Mouse (Mus musculus): ENCODE results near the gene Sorbs1. TPM values are rescaled to one million over a fixed set of nuclear protein-coding genes. Genes with fewer than 3 reads are reported as not detected.

Sorbs1 gene
- total and polyA plus RNA-seq, 2 experiments from 2014 or later, result 140 to 153 TPM

DNA sequence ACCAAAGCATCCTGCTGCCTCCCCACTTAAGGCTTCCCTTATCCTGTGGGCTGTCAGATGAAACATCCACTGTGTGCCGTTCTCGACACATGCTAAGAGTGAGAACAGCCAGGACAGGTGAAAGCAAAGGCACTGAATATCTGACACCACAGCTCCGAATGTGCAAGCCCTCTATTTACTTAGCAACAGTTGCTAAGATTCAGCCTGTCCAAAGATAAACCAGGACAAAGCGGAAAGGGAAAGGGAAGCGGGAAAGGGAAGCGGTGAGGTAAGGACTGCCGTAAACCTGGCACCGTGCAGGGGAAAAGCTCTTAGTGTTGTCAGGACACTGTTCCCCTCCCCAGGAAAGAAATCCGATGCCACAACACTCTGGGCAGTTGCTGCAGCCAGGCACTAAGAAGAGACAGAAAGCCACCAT is 75.9 kb downstream of the Sorbs1 start:
- no peak for TF ChIP-seq CTCF (IDR thresholded peaks at IDR 0.05; ENCODE audit: low read depth)
- TF ChIP-seq EP300 (IDR thresholded peaks at IDR 0.05; ENCODE audit: low read depth), result peak; percentile 93; the same call in 1 of the 2 replicates
- Histone ChIP-seq H3K27me3 (ENCODE audit: control insufficient read depth, insufficient read depth, low read length) (no peaks in the 10 kb centered on the region), H3K9ac (replicated peaks; ENCODE audit: low read depth, low read length) (0 out of 2 replicates have a peak overlapping the region, but pooled peaks have one; percentile 1), H3K4me2 (ENCODE audit: low read depth, low read length) (peak overlapping the region; percentile 17), H3K36me3 (replicated peaks; ENCODE audit: control insufficient read depth, insufficient read depth, low read length) (no peaks in the 10 kb centered on the region), H3K27ac (ENCODE audit: low read depth) (peak overlapping the region; percentile 98), H3K4me3 (ENCODE audit: low read depth, low read length) (no peak overlapping the region), H3K4me1 (ENCODE audit: control insufficient read depth, insufficient read depth) (peaks cover 91% of the 10 kb centered on the region), H3K9me3 (replicated peaks; ENCODE audit: control insufficient read depth, low read length) (no peaks in the 10 kb centered on the region)
- DNase-seq (ENCODE audit: low spot score) (peak; percentile 93), ATAC-seq (ENCODE audit: insufficient read depth, low read depth) (peak; percentile 80)
- 11% methylated on average over 9 of the region's 9 CpGs for WGBS

DNA sequence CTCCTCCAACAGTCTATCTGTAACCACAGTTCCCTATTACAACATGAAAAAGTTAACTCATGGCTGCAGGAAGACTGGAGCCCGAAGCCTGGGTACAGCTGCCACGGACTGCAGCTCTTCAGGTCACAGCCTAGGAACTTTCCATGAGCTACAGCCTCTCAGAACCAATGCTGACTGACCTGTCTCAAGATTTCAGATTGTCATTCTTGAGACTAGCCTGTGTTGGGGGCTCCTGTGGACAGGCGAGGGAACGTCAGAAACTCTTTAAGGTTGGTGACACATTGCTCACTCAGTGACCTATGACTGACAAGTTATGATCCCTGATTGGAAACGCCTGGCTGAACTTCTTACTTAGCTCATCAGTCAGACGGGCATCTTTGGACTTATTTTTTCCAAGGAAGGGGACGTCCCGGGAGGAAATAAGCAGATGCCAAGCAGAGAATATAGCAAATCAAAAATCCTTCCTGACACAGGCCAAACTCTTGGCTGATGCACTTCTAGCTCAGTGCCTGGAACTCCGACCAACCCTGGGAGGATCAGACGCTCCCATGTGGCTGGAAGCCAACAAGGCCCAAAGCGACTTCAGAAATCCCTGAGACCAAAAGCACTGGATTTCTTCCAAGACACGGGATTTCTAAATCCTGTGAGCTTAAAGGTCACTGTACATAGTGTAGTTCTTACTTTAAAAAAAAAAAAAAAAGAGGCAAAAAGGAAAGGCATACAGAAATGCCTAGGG is 76.9 kb downstream of the Sorbs1 start:
- H3K9ac ChIP-seq (replicated peaks; ENCODE audit: low read depth, low read length), result no peak overlapping the region; the same call in 1 of the 2 replicates
- WGBS, result 30% methylated on average over 12 of the region's 12 CpGs
- H3K27me3 ChIP-seq (ENCODE audit: control insufficient read depth, insufficient read depth, low read length), result no peaks in the 10 kb centered on the region
- peaks cover 92% of the 10 kb centered on the region for H3K4me1 ChIP-seq (ENCODE audit: control insufficient read depth, insufficient read depth)
- no peaks in the 10 kb centered on the region for H3K9me3 ChIP-seq (replicated peaks; ENCODE audit: control insufficient read depth, low read length)
- H3K27ac ChIP-seq (ENCODE audit: low read depth), result peak overlapping the region; percentile 98
- H3K4me3 ChIP-seq (ENCODE audit: low read depth, low read length), result no peak overlapping the region
- no peak for ATAC-seq (ENCODE audit: insufficient read depth, low read depth)
- no peaks in the 10 kb centered on the region for H3K36me3 ChIP-seq (replicated peaks; ENCODE audit: control insufficient read depth, insufficient read depth, low read length)
- DNase-seq (ENCODE audit: low spot score), result peak; percentile 46
- no peak for TF ChIP-seq CTCF (IDR thresholded peaks at IDR 0.05; ENCODE audit: low read depth)
- TF ChIP-seq EP300 (IDR thresholded peaks at IDR 0.05; ENCODE audit: low read depth), result peak; percentile 75
- peak overlapping the region; percentile 17; the same call in 1 of the 2 replicates for H3K4me2 ChIP-seq (ENCODE audit: low read depth, low read length)

DNA sequence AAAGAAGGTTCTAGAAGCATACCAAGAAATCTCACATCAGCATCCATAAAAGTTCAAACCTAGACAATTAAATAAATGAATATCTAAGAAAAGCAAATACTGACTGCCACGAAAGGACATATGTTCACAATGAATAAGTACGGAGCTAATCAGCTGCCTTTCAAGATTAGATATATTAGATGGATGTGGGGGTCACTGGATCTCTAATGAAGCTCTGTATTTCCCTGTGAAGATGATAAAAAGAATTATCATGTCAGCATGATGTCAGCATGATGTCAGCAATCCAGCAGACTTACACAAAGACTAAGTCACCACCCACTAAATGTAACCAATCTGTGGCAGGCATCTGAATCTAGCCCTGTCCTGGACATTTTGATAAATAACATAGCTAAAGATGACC is 77.8 kb downstream of the Sorbs1 start:
- no peaks in the 10 kb centered on the region for H3K27me3 ChIP-seq (ENCODE audit: control insufficient read depth, insufficient read depth, low read length)
- H3K36me3 ChIP-seq (replicated peaks; ENCODE audit: control insufficient read depth, insufficient read depth, low read length), result no peaks in the 10 kb centered on the region
- H3K9me3 ChIP-seq (replicated peaks; ENCODE audit: control insufficient read depth, low read length), result no peaks in the 10 kb centered on the region
- H3K27ac ChIP-seq (ENCODE audit: low read depth), result peak overlapping the region; percentile 98
- peaks cover 95% of the 10 kb centered on the region for H3K4me1 ChIP-seq (ENCODE audit: control insufficient read depth, insufficient read depth)
- 83% methylated on average over 2 of the region's 2 CpGs for WGBS
- no peak for ATAC-seq (ENCODE audit: insufficient read depth, low read depth)
- no peak overlapping the region; the same call in 1 of the 2 replicates for H3K9ac ChIP-seq (replicated peaks; ENCODE audit: low read depth, low read length)
- no peak overlapping the region for H3K4me2 ChIP-seq (ENCODE audit: low read depth, low read length)
- H3K4me3 ChIP-seq (ENCODE audit: low read depth, low read length), result no peak overlapping the region
- no peak for TF ChIP-seq CTCF (IDR thresholded peaks at IDR 0.05; ENCODE audit: low read depth)
- no peak for TF ChIP-seq EP300 (IDR thresholded peaks at IDR 0.05; ENCODE audit: low read depth)
- DNase-seq (ENCODE audit: low spot score), result no peak

DNA sequence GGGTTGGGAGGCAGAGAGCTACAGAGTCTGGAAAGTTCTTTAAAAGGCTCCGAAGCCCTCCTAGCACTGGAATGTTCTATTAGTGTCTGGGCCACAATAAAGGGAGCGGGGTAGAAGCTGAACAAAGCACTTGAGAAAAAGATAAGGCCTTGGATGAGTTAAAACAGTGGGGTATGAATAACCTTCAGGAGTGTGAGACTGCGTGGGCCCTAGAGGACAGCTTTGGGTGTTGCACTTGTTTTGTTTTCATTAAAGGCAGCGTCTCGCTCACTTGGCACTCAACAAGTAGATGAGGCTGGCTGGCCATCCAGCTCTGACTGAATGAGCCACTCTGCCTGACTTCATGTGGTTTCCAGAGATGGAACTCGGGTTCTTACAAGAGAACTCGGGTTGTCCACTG is 78.5 kb downstream of the Sorbs1 start:
- Histone ChIP-seq H3K27ac (ENCODE audit: low read depth) (peak overlapping the region; percentile 98), H3K4me3 (ENCODE audit: low read depth, low read length) (no peak overlapping the region), H3K9me3 (replicated peaks; ENCODE audit: control insufficient read depth, low read length) (no peaks in the 10 kb centered on the region), H3K9ac (replicated peaks; ENCODE audit: low read depth, low read length) (peak overlapping the region; percentile 49; the same call in 1 of the 2 replicates), H3K4me2 (ENCODE audit: low read depth, low read length) (no peak overlapping the region), H3K36me3 (replicated peaks; ENCODE audit: control insufficient read depth, insufficient read depth, low read length) (no peaks in the 10 kb centered on the region), H3K4me1 (ENCODE audit: control insufficient read depth, insufficient read depth) (peaks cover 95% of the 10 kb centered on the region), H3K27me3 (ENCODE audit: control insufficient read depth, insufficient read depth, low read length) (no peaks in the 10 kb centered on the region)
- DNase-seq (ENCODE audit: low spot score) (peak; percentile 94), ATAC-seq (ENCODE audit: insufficient read depth, low read depth) (peak; percentile 75)
- 35% methylated on average over 7 of the region's 7 CpGs for WGBS
- peak; percentile 48 for TF ChIP-seq CTCF (IDR thresholded peaks at IDR 0.05; ENCODE audit: low read depth)
- peak; percentile 89 for TF ChIP-seq EP300 (IDR thresholded peaks at IDR 0.05; ENCODE audit: low read depth)

DNA sequence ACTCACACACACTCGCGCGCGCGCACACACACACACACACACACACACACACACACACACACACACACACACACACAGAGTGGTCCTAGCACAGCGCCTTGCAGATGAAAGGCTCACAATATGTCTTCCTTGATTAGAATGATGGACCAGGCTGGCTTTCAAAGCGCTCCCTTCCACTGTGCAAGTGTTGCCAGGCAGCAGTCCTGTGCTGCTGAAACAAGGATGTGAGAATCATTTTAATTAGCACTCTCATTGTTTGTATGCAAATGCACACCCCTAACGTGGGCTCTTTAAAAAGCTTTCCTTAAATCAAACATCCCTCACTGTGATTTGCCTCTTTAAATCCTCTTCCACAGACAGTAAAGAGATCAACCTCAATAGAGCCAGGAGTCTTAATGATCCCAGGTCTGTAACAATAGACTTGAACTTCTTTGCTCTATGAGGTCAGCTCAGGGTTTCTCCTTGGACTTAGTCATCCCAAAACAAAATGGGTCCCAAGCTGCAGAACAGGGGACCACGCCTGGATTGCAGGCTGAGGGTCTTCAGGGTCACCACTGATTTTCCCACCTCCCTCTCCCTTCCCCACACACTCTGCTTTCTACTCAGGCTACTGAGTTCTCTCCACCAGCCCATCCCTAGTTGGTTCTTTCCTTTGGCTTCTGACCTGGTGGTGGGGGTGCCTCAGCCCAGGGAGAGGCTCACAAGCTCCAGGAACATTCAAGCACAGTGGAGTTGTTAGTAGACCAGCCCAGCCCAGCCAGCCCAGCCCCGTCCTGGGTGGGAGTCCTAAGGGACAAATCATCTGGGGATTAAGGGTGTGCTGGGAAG is 79.3 kb downstream of the Sorbs1 start:
- no peaks in the 10 kb centered on the region for H3K36me3 ChIP-seq (replicated peaks; ENCODE audit: control insufficient read depth, insufficient read depth, low read length)
- no peaks in the 10 kb centered on the region for H3K27me3 ChIP-seq (ENCODE audit: control insufficient read depth, insufficient read depth, low read length)
- no peaks in the 10 kb centered on the region for H3K9me3 ChIP-seq (replicated peaks; ENCODE audit: control insufficient read depth, low read length)
- peaks cover 97% of the 10 kb centered on the region for H3K4me1 ChIP-seq (ENCODE audit: control insufficient read depth, insufficient read depth)
- H3K4me3 ChIP-seq (ENCODE audit: low read depth, low read length), result no peak overlapping the region
- TF ChIP-seq CTCF (IDR thresholded peaks at IDR 0.05; ENCODE audit: low read depth) (no peak), EP300 (IDR thresholded peaks at IDR 0.05; ENCODE audit: low read depth) (no peak)
- no peak for DNase-seq (ENCODE audit: low spot score)
- peak overlapping the region; percentile 8; the same call in 1 of the 2 replicates for H3K4me2 ChIP-seq (ENCODE audit: low read depth, low read length)
- 81% methylated on average over 10 of the region's 10 CpGs for WGBS
- peak overlapping the region; percentile 98 for H3K27ac ChIP-seq (ENCODE audit: low read depth)
- ATAC-seq (ENCODE audit: insufficient read depth, low read depth), result no peak
- peak overlapping the region; percentile 49 for H3K9ac ChIP-seq (replicated peaks; ENCODE audit: low read depth, low read length)
